Mouse (Mus musculus): ENCODE measurements at regions not wholly inside any gene's neighbourhood (a gene's known extent, or its start where the extent isn't known, plus 50 kb on each side); places are given as distances from the start of the nearest gene placed in this dataset.

DNA sequence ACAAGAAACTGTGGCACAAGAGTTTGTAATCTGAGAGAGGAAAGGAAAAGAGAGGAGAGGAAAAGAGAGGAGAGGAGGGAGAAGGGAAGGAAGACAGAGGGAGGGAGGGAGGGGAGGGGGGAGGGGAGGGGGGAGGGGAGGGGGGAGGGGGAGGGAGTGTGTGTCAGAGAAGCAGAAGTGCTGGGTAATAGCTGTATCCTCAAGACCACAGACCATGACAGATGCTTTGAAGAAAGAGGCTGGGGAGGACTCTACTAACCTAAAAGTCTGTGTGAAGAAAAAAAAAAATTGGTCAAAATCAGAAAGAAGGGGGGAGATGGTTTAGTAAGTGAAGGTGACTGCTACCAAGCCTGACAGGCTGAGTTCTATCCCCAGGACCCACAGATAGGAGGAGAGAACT, 88.7 kb downstream of the Ndufa10 start:
- no peak for TF ChIP-seq CTCF (IDR thresholded peaks at IDR 0.05)
- no peak for TF ChIP-seq EP300 (IDR thresholded peaks at IDR 0.05)

Measured in lung, postnatal 0 days (tissue).